Mouse (Mus musculus) hematopoietic stem cell, adult 5-6 weeks (primary cell): ENCODE results near the gene Ltb4r2. TPM values are rescaled to one million over a fixed set of nuclear protein-coding genes. Genes with fewer than 3 reads are reported as not detected.
"Not testable (repeated sequence)": the region's sequence is repeated elsewhere in the genome, so short reads cannot be mapped to it uniquely, and the experiment has no call there.

ENCODE experiments used
- ATAC-seq, 2 experiments: fragments of 125-278 bp in 1 of 2; replicated peaks in 1 of 2; 2 replicates each; pipeline ENCODE4 v1.8.0; 2016 to 2017; ENCODE audit warnings: inconsistent platforms in 2 of 2, mild to moderate bottlenecking in 2 of 2, moderate number of reproducible peaks in 2 of 2, low read depth in 1 of 2, moderate TSS enrichment in 1 of 2; ENCODE audit not compliant: low FRiP score in 2 of 2, poor library complexity in 2 of 2, severe bottlenecking in 2 of 2, insufficient read depth in 1 of 2, low TSS enrichment in 1 of 2
- total RNA-seq: library from RNA; stranded (forward); fragments of 172-1452, 232-1000 nt; gene quantifications from 2 replicates; pipeline ENCODE4 v1.2.3, GENCODE M21; 2017

The Ltb4r2 gene
- total RNA-seq, 1 experiment from 2014 or later: 0.60 TPM

- ATAC-seq: no peak
These were observed 30.6 kb upstream of the Ltb4r2 start for GRCm38 (mm10) chr14:55730531-55731032.

- no peak for ATAC-seq
These were observed 27.3 kb upstream of the Ltb4r2 start for GRCm38 (mm10) chr14:55733889-55734288.

GRCm38 (mm10) chr14:55734869-55735268 lies 26.4 kb upstream of the Ltb4r2 start:
- ATAC-seq: no peak; a peak in 1 of 4 replicates

- ATAC-seq: no peak
These were observed 25.9 kb upstream of the Ltb4r2 start for GRCm38 (mm10) chr14:55735334-55735733.

GRCm38 (mm10) chr14:55735758-55736157 lies 25.5 kb upstream of the Ltb4r2 start:
- no peak for ATAC-seq

GRCm38 (mm10) chr14:55737086-55737687 lies 24.0 kb upstream of the Ltb4r2 start:
- peak in 1 of 2 experiments; percentile 47; a peak in 2 of 4 replicates for ATAC-seq

- peak; percentile 82 to 87 for ATAC-seq
These were observed 17.5 kb upstream of the Ltb4r2 start for GRCm38 (mm10) chr14:55743711-55744110.

GRCm38 (mm10) chr14:55745180-55745860 lies 15.9 kb upstream of the Ltb4r2 start, which contains the start of the genes Dhrs1 and Nop9:
Gene Dhrs1 (minus strand): TSS chr14:55745690.
Gene Nop9 (plus strand): TSS chr14:55745693.
- peak; percentile 73 to 74 for ATAC-seq

GRCm38 (mm10) chr14:55745861-55746237 lies 15.4 kb upstream of the Ltb4r2 start:
- no peak for ATAC-seq

GRCm38 (mm10) chr14:55747051-55747847 lies 14.0 kb upstream of the Ltb4r2 start:
- ATAC-seq: no peak

- no peak for ATAC-seq
These were observed 3.7 kb upstream of the Ltb4r2 start for GRCm38 (mm10) chr14:55757566-55757965.

- ATAC-seq: peak in 1 of 2 experiments; percentile 43; a peak in 1 of 4 replicates
These were observed 2.9 kb upstream of the Ltb4r2 start, which contains the start of gene Cideb for GRCm38 (mm10) chr14:55758363-55758784. Gene Cideb (minus strand): TSS chr14:55758458.

- ATAC-seq: not testable (repeated sequence)
These were observed 1.1 kb upstream of the Ltb4r2 start for GRCm38 (mm10) chr14:55760156-55760555.

- ATAC-seq: peak in 1 of 2 experiments; percentile 14; a peak in 1 of 4 replicates
These were observed 983 bp downstream of the Ltb4r2 start for GRCm38 (mm10) chr14:55762001-55762821.

- ATAC-seq: no peak
These were observed 1.9 kb downstream of the Ltb4r2 start for GRCm38 (mm10) chr14:55763166-55763565.

GRCm38 (mm10) chr14:55765696-55766095 lies 4.5 kb downstream of the Ltb4r2 start, which contains the start of gene Ltb4r1:
Gene Ltb4r1 (plus strand): TSS chr14:55765962.
- ATAC-seq: peak in 1 of 2 experiments; percentile 19; a peak in 2 of 4 replicates
